Mouse (Mus musculus): ENCODE measurements around the gene Gpr180.

- TF ChIP-seq CTCF (IDR thresholded peaks at IDR 0.05; ENCODE audit: borderline replicate concordance, control insufficient read depth, extremely low read depth, insufficient read depth, low read length, poor library complexity) (no peak), POLR2A (IDR thresholded peaks at IDR 0.05; ENCODE audit: control insufficient read depth, extremely low read depth, insufficient read depth, low read length, poor library complexity) (no peak)
Measured at GRCm38 (mm10) chr14:118089806-118090392, 47.1 kb upstream of the Gpr180 start.
